Mouse (Mus musculus) lung, adult 2 months (tissue): Measurements from ENCODE around the gene Neurod2.

Source experiments
- CTCF ChIP-seq: fragments of 200-500 bp; IDR thresholded peaks from 2 replicates; pipeline ENCODE4 v1.5.1; 2011; ENCODE audit warnings: mild to moderate bottlenecking, low read length, control low read depth; ENCODE audit not compliant: insufficient read depth
- POLR2A ChIP-seq: fragments of 200-500 bp; IDR thresholded peaks from 2 replicates; pipeline ENCODE4 v1.6.1; 2011; ENCODE audit warnings: low read depth, mild to moderate bottlenecking, control low read depth, low read length, borderline replicate concordance; ENCODE audit errors: extremely low read depth

GRCm38 (mm10) chr11:98347385-98348082 lies 18.1 kb upstream of the Neurod2 start:
- TF ChIP-seq CTCF: no peak
- TF ChIP-seq POLR2A: no peak
